9 mouse cellular contexts compared by ENCODE assay signal in the genomic region with DNA sequence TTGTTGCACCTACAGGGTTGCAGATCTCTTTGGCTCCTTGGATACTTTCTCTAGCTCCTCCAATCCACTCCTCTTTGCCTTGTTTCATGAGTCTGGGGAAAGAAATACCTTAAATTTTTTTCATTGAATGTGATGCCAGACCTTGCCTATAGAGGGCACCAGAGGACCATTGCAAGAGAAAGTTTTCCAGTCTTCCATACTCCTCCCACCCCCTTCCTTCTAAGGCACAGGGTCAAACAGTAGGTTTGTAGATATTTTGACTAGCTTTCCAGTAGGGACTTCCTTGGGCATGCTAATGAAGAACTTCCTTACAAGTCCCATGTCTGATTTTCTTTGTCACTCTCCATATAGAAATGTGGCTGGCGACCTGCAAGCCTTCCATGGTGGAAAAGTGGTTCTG.
DNase-seq lines count a peak whose midpoint lies in the region; ATAC-seq and TF ChIP-seq lines count a peak whose summit lies in the region.
"Had no signal": no experiment of that assay in that cellular context is flagged by ENCODE, and none has a peak within 500 bp of the region (broad histone marks: within the 10 kb centered on the region; RNA-seq: fewer than 3 reads in every experiment).

No protein-coding gene starts in this region.

- H3K9me3 ChIP-seq in liver, postnatal 0 days (ENCODE audit: low read length): no peaks in the 10 kb centered on the region
- H3K9me3 ChIP-seq in midbrain, embryonic 16.5 days (replicated peaks; ENCODE audit: control insufficient read depth, low read length, poor library complexity, severe bottlenecking): no peaks in the 10 kb centered on the region
- H3K9me3 ChIP-seq: lung, embryonic 15.5 days had no signal

- no peak for ATAC-seq in liver, postnatal 0 days
- ATAC-seq in midbrain, embryonic 16.5 days: 0 out of 2 replicates have a peak, but pooled peaks have one; percentile 39

- no peaks in the 10 kb centered on the region for H3K4me1 ChIP-seq in liver, postnatal 0 days (ENCODE audit: insufficient read depth)
- H3K4me1 ChIP-seq in midbrain, embryonic 16.5 days (ENCODE audit: control insufficient read depth, insufficient read depth, low read length): no peaks in the 10 kb centered on the region
- H3K4me1 ChIP-seq: lung, embryonic 15.5 days had no signal

- no peak overlapping the region for H3K4me3 ChIP-seq in liver, postnatal 0 days (ENCODE audit: low read depth, low read length)
- no peak overlapping the region for H3K4me3 ChIP-seq in midbrain, embryonic 16.5 days (ENCODE audit: low read depth, low read length)
- H3K4me3 ChIP-seq: lung, embryonic 15.5 days had no signal

- no peaks in the 10 kb centered on the region for H3K36me3 ChIP-seq in liver, postnatal 0 days (replicated peaks; ENCODE audit: insufficient read depth, low read length)
- no peaks in the 10 kb centered on the region for H3K36me3 ChIP-seq in midbrain, embryonic 16.5 days (ENCODE audit: control insufficient read depth, insufficient read depth, low read length)
- H3K36me3 ChIP-seq: lung, embryonic 15.5 days had no signal

- no peak overlapping the region for H3K9ac ChIP-seq in liver, postnatal 0 days (replicated peaks)
- no peak overlapping the region for H3K9ac ChIP-seq in midbrain, embryonic 16.5 days (ENCODE audit: low read depth, low read length)
- H3K9ac ChIP-seq: lung, embryonic 15.5 days had no signal

- peak; percentile 31 for DNase-seq in adrenal gland, postnatal 14 days
- no peak for DNase-seq in adrenal gland, adult 8-10 months
- peak; percentile 13 for DNase-seq in liver, postnatal 0 days
- no peak for DNase-seq in liver
- peak; percentile 73 for DNase-seq in embryo, embryonic 11 days
- peak; percentile 7 to 32 for DNase-seq in kidney, postnatal 36 days
- DNase-seq in MN1 (ENCODE audit: low spot score): no peak

- H3K27ac ChIP-seq in liver, postnatal 0 days (ENCODE audit: low read depth): no peak overlapping the region
- H3K27ac ChIP-seq in midbrain, embryonic 16.5 days (ENCODE audit: low read length): no peak overlapping the region
- H3K27ac ChIP-seq: lung, embryonic 15.5 days had no signal

- 83% methylated on average over 1 of the region's 1 CpGs for WGBS in liver, postnatal 0 days (ENCODE audit: insufficient replicate concordance)
- 79% methylated on average over 1 of the region's 1 CpGs for WGBS in midbrain, embryonic 16.5 days

- H3K27me3 ChIP-seq in liver, postnatal 0 days (ENCODE audit: insufficient read depth, low read length): no peaks in the 10 kb centered on the region
- no peaks in the 10 kb centered on the region for H3K27me3 ChIP-seq in midbrain, embryonic 16.5 days (ENCODE audit: control insufficient read depth, insufficient read depth, low read depth, low read length)
- H3K27me3 ChIP-seq: lung, embryonic 15.5 days had no signal

- TF ChIP-seq CTCF in liver, postnatal 0 days (IDR thresholded peaks at IDR 0.05; ENCODE audit: low read depth): peak; percentile 75

- TF ChIP-seq EP300 in liver, postnatal 0 days (IDR thresholded peaks at IDR 0.05; ENCODE audit: low read depth): no peak

- H3K4me2 ChIP-seq in liver, postnatal 0 days (ENCODE audit: low read depth, low read length): no peak overlapping the region
- H3K4me2 ChIP-seq in midbrain, embryonic 16.5 days (ENCODE audit: low read length): no peak overlapping the region
- H3K4me2 ChIP-seq: lung, embryonic 15.5 days had no signal

Comparison
In these comparisons a context has a peak if more than half of its experiments do, and no peak if none do; other contexts are left out.
1. DNase-seq: peak in adrenal gland, postnatal 14 days (single experiment), liver, postnatal 0 days (single experiment), embryo, embryonic 11 days (single experiment) and kidney, postnatal 36 days (2 of 2); none in adrenal gland, adult 8-10 months (single experiment), liver (single experiment) and MN1 (single experiment).